Mouse (Mus musculus): ENCODE results near the gene Cdh6.

GRCm38 (mm10) chr15:12994563-12995359 is 178.7 kb downstream of the Cdh6 start:
- no peak for TF ChIP-seq POLR2A (IDR thresholded peaks at IDR 0.05; ENCODE audit: borderline replicate concordance, control insufficient read depth, low read depth, low read length)
- no peak for TF ChIP-seq CTCF (IDR thresholded peaks at IDR 0.05; ENCODE audit: control insufficient read depth, insufficient read depth, low read length)

All from bone marrow, adult 2 months (tissue).